16 mouse cellular contexts compared by ENCODE assay signal in the genomic region with DNA sequence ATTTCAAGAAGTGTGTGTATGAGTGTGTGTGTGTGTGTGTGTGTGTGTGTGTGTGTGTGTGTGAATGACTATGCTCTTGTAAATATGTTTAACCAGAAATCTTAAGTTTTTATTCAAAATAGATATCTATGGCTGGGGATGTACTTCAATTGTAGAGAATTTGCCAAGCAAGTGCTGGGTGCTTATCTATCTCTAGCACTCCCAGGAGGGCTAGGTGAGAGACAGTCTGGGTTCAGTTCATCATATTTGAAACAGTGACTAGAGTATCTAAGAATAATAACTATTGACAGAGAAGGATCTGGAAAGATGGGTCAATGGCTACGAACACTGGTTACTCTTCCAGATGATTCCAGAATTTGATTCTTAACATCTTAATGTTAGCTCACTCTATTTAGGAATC.
"Had no signal": no experiment of that assay in that cellular context is flagged by ENCODE, and none has a peak within 500 bp of the region (broad histone marks: within the 10 kb centered on the region; RNA-seq: fewer than 3 reads in every experiment).

No protein-coding gene starts in this region.

- H3K4me1 ChIP-seq: neural tube, embryonic 13.5 days; neural tube, embryonic 15.5 days; stomach, embryonic 15.5 days had no signal

- H3K36me3 ChIP-seq: neural tube, embryonic 13.5 days; neural tube, embryonic 15.5 days; stomach, embryonic 15.5 days had no signal

- H3K9ac ChIP-seq: neural tube, embryonic 13.5 days; neural tube, embryonic 15.5 days; stomach, embryonic 15.5 days had no signal

- H3K27ac ChIP-seq: neural tube, embryonic 13.5 days; neural tube, embryonic 15.5 days; stomach, embryonic 15.5 days; stomach, postnatal 0 days had no signal

- H3K4me3 ChIP-seq: neural tube, embryonic 13.5 days; neural tube, embryonic 15.5 days; stomach, embryonic 15.5 days had no signal

- H3K27me3 ChIP-seq: neural tube, embryonic 13.5 days; neural tube, embryonic 15.5 days; stomach, embryonic 15.5 days had no signal

- DNase-seq: retina, postnatal 1 day; right cerebral cortex, adult 18-20 months; right cerebral cortex, postnatal 14 days; right cerebral cortex, postnatal 25 days; right cerebral cortex, postnatal 4 days; spleen, adult 18-20 months; thymus, adult 18-20 months; thymus, adult 2 months; thymus, postnatal 14 days; thymus, postnatal 25 days; thymus, postnatal 36 days; thymus, postnatal 4 days had no signal
